Mouse (Mus musculus): ENCODE measurements around the gene Bcl11a. TPM values are rescaled to one million over a fixed set of nuclear protein-coding genes. Genes with fewer than 3 reads are reported as not detected.

Gene Bcl11a
- total and polyA plus RNA-seq, 3 experiments: 37.0 to 112 (median 83.8) TPM

- H3K9ac ChIP-seq (ENCODE audit: control insufficient read depth, low read depth, low read length, poor library complexity, severe bottlenecking): peak overlapping the region; percentile 67
- H3K4me3 ChIP-seq (ENCODE audit: control insufficient read depth in 1 of 2, insufficient read depth in 1 of 2, low read depth in 2 of 2, low read length in 2 of 2): peak overlapping the region; percentile 47 to 70
- no peaks in the 10 kb centered on the region for H3K79me2 ChIP-seq (ENCODE audit: control insufficient read depth, insufficient read depth, low read length, poor library complexity)
- peak; percentile 80 for DNase-seq (ENCODE audit: low read depth, low spot score)
- H3K9me3 ChIP-seq (replicated peaks; ENCODE audit: insufficient read depth, low read length): no peaks in the 10 kb centered on the region
- peaks cover 0 to 3% of the 10 kb centered on the region in 2 experiments; a peak in 1 of 4 replicates for H3K27me3 ChIP-seq (ENCODE audit: control insufficient read depth in 1 of 2, insufficient read depth in 2 of 2, low read length in 2 of 2)
- 0 out of 4 replicates have a peak, but pooled peaks cover 0 to 3% of the 10 kb centered on the region in 2 experiments for H3K4me1 ChIP-seq (ENCODE audit: control insufficient read depth in 1 of 2, insufficient read depth in 2 of 2, low read length in 2 of 2)
- H3K36me3 ChIP-seq (ENCODE audit: control insufficient read depth in 1 of 2, insufficient read depth in 2 of 2, low read length in 2 of 2): no peaks in the 10 kb centered on the region
- H3K27ac ChIP-seq (ENCODE audit: control insufficient read depth, low read depth, low read length): no peak overlapping the region
- TF ChIP-seq POLR2A (IDR thresholded peaks at IDR 0.05; ENCODE audit: control insufficient read depth in 1 of 2, insufficient read depth in 1 of 2, low read depth in 1 of 2, low read length in 2 of 2, poor library complexity in 1 of 2) (no peak), MYC (IDR thresholded peaks at IDR 0.05; ENCODE audit: low read depth, low read length) (no peak), SMC3 (IDR thresholded peaks at IDR 0.05; ENCODE audit: low read depth, low read length) (peak; percentile 96), TCF12 (IDR thresholded peaks at IDR 0.05; ENCODE audit: low read depth, low read length) (0 out of 2 replicates have a peak, but pooled peaks have one; percentile 13), E2F4 (IDR thresholded peaks at IDR 0.05; ENCODE audit: borderline replicate concordance, low read depth, low read length) (no peak), MAFK (IDR thresholded peaks at IDR 0.05; ENCODE audit: borderline replicate concordance, low read depth, low read length) (no peak), UBTF (IDR thresholded peaks at IDR 0.05; ENCODE audit: borderline replicate concordance, insufficient read depth, low read depth, low read length) (no peak), JUND (IDR thresholded peaks at IDR 0.05; ENCODE audit: low read depth, low read length) (no peak), ZMIZ1 (IDR thresholded peaks at IDR 0.05; ENCODE audit: low read depth, low read length) (no peak), EP300 (IDR thresholded peaks at IDR 0.05; ENCODE audit: low read depth in 1 of 2, low read length in 2 of 2) (no peak), GABPA (IDR thresholded peaks at IDR 0.05; ENCODE audit: low read depth, low read length) (no peak), RCOR1 (IDR thresholded peaks at IDR 0.05; ENCODE audit: low read depth, low read length) (no peak), MAX (IDR thresholded peaks at IDR 0.05; ENCODE audit: low read length) (no peak), MAZ (IDR thresholded peaks at IDR 0.05; ENCODE audit: low read depth, low read length) (peak; percentile 71; the same call in 1 of the 2 replicates), GATA1 (IDR thresholded peaks at IDR 0.05; ENCODE audit: low read depth, low read length) (0 out of 2 replicates have a peak, but pooled peaks have one; percentile 32), MEF2A (IDR thresholded peaks at IDR 0.05; ENCODE audit: extremely low read depth, insufficient replicate concordance, low read depth, low read length, poor library complexity, severe bottlenecking) (no peak), SIN3A (IDR thresholded peaks at IDR 0.05; ENCODE audit: low read length) (peak; percentile 44; the same call in 1 of the 2 replicates), MYB (IDR thresholded peaks at IDR 0.05; ENCODE audit: low read depth, low read length) (no peak), CHD1 (IDR thresholded peaks at IDR 0.05; ENCODE audit: low read depth, low read length) (no peak), HCFC1 (IDR thresholded peaks at IDR 0.05; ENCODE audit: low read depth, low read length) (no peak), MXI1 (IDR thresholded peaks at IDR 0.05; ENCODE audit: low read depth, low read length) (no peak), BHLHE40 (IDR thresholded peaks at IDR 0.05; ENCODE audit: borderline replicate concordance, low read depth, low read length) (no peak), NELFE (IDR thresholded peaks at IDR 0.05; ENCODE audit: low read depth, low read length) (no peak), USF2 (IDR thresholded peaks at IDR 0.05; ENCODE audit: borderline replicate concordance in 1 of 2, insufficient read depth in 1 of 2, low read depth in 1 of 2, low read length in 2 of 2) (no peak), CTCF (IDR thresholded peaks at IDR 0.05 in 2 of 3, conservative IDR thresholded peaks at IDR 0.05 in 1 of 3; ENCODE audit: control insufficient read depth in 1 of 3, insufficient read depth in 1 of 3, low read depth in 2 of 3, low read length in 3 of 3, poor library complexity in 1 of 3, severe bottlenecking in 1 of 3) (peak; percentile 90 to 100 (median 99)), POLR2AphosphoS2 (IDR thresholded peaks at IDR 0.05; ENCODE audit: low read length) (no peak), ZKSCAN1 (IDR thresholded peaks at IDR 0.05; ENCODE audit: low read depth, low read length) (no peak), NRF1 (IDR thresholded peaks at IDR 0.05; ENCODE audit: insufficient read depth, low read depth, low read length, poor library complexity, severe bottlenecking) (no peak), ZC3H11A (IDR thresholded peaks at IDR 0.05; ENCODE audit: low read depth, low read length) (peak; percentile 97), ETS1 (IDR thresholded peaks at IDR 0.05; ENCODE audit: low read depth, low read length) (no peak), RAD21 (IDR thresholded peaks at IDR 0.05; ENCODE audit: low read depth, low read length) (no peak; the same call in none of the 2 replicates), POLR2AphosphoS5 (IDR thresholded peaks at IDR 0.05; ENCODE audit: borderline replicate concordance, low read depth, low read length) (no peak), ELF1 (IDR thresholded peaks at IDR 0.05; ENCODE audit: low read depth, low read length) (no peak), USF1 (IDR thresholded peaks at IDR 0.05; ENCODE audit: low read depth, low read length) (no peak), TBP (IDR thresholded peaks at IDR 0.05; ENCODE audit: low read depth, low read length) (0 out of 2 replicates have a peak, but pooled peaks have one; percentile 25)
Observed at GRCm38 (mm10) chr11:24049226-24050031, 28.4 kb upstream of the Bcl11a start.

All from MEL (cell line).